Mouse (Mus musculus): ENCODE data around the gene Polr2c. TPM values are rescaled to one million over a fixed set of nuclear protein-coding genes. Genes with fewer than 3 reads are reported as not detected.

The Polr2c gene
- 88.1 and 91.8 TPM in 2 replicates for polyA plus RNA-seq (2015; fragmentation: Nextera tagmentation; extraction: Ambion mirVana)

GRCm38 (mm10) chr8:94857346-94858173 lies at the start of gene Polr2c:
TSS of gene Polr2c (plus strand) at chr8:94857450.

GRCm38 (mm10) chr8:94810153-94810552 lies 47.1 kb upstream of the Polr2c start, which contains the start of gene Ccl17:
TSS of gene Ccl17 (plus strand) at chr8:94810453.

GRCm38 (mm10) chr8:94837662-94838574 lies 19.3 kb upstream of the Polr2c start, which contains the start of the genes Coq9 and Ciapin1:
TSS of gene Coq9 (plus strand) at chr8:94838321.
TSS of gene Ciapin1 (minus strand) at chr8:94838358.

DNA sequence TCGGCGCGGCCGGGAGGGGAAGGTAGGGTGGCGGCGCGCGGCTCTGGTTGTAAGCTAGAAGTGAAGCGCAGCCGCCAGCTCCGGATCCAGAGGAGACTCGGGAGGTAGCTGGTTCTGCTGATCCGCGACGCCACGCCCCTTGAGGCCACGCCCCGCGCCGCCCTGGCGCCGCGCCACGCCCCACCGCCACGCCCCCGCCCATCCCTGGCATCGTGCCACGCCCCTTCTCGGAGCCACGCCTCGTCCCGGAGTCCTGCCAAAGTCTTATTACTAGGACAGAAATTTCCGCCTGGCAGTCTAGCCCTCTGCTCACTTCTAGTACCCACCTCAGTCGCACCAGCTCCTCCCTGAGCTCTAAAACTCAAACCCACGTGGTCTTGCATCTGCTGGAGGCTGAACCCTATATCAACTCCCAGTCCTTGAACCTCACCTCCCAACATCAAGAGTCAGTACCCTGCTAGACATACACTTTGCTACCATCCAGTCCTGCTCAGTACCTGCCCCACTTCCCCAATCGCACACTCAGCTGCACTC lies 19.0 kb downstream of the Polr2c start, which contains the start of gene Dok4:
Gene Dok4 (minus strand): TSS at position 134 of the 534 bp plus-strand sequence.

GRCm38 (mm10) chr8:94917851-94918495 lies 60.7 kb downstream of the Polr2c start, which contains the start of gene Ccdc102a:
TSS of gene Ccdc102a (minus strand) at chr8:94918098.

Other genes with a start within 250 kb of the Polr2c start
- gene Arl2bp, start 190.8 kb upstream of the Polr2c start, polyA plus RNA-seq (2015; fragmentation: Nextera tagmentation; extraction: Ambion mirVana), result 79.6 and 105 TPM in 2 replicates
- gene Pllp, start 161.2 kb upstream of the Polr2c start, polyA plus RNA-seq (2015; fragmentation: Nextera tagmentation; extraction: Ambion mirVana), result 3.0 and 3.1 TPM in 2 replicates
- gene Ccl22, start 111.9 kb upstream of the Polr2c start, polyA plus RNA-seq (2015; fragmentation: Nextera tagmentation; extraction: Ambion mirVana), result not detected in 2 replicates
- gene Cx3cl1, start 85.4 kb upstream of the Polr2c start, polyA plus RNA-seq (2015; fragmentation: Nextera tagmentation; extraction: Ambion mirVana), result 15.1 and 16.2 TPM in 2 replicates
- 1.1 and 1.2 TPM in 2 replicates for gene Ccl17, start 47.0 kb upstream of the Polr2c start, polyA plus RNA-seq (2015; fragmentation: Nextera tagmentation; extraction: Ambion mirVana)
- 96.9 and 125 TPM in 2 replicates for gene Coq9, start 19.1 kb upstream of the Polr2c start, polyA plus RNA-seq (2015; fragmentation: Nextera tagmentation; extraction: Ambion mirVana)
- 78.5 and 86.3 TPM in 2 replicates for gene Ciapin1, start 19.1 kb upstream of the Polr2c start, polyA plus RNA-seq (2015; fragmentation: Nextera tagmentation; extraction: Ambion mirVana)
- gene Dok4, start 18.9 kb downstream of the Polr2c start, polyA plus RNA-seq (2015; fragmentation: Nextera tagmentation; extraction: Ambion mirVana), result 14.9 and 15.1 TPM in 2 replicates
- gene Ccdc102a, start 60.6 kb downstream of the Polr2c start, polyA plus RNA-seq (2015; fragmentation: Nextera tagmentation; extraction: Ambion mirVana), result 16.4 and 20.7 TPM in 2 replicates
- 0.08 and 0.16 TPM in 2 replicates for gene Adgrg5, start 66.2 kb downstream of the Polr2c start, polyA plus RNA-seq (2015; fragmentation: Nextera tagmentation; extraction: Ambion mirVana)
- 14.0 and 15.7 TPM in 2 replicates for gene Adgrg1, start 117.3 kb downstream of the Polr2c start, polyA plus RNA-seq (2015; fragmentation: Nextera tagmentation; extraction: Ambion mirVana)
- 2.0 and 6.2 TPM in 2 replicates for gene Adgrg3, start 160.2 kb downstream of the Polr2c start, polyA plus RNA-seq (2015; fragmentation: Nextera tagmentation; extraction: Ambion mirVana)
- not detected in 2 replicates for gene Drc7, start 197.7 kb downstream of the Polr2c start, polyA plus RNA-seq (2015; fragmentation: Nextera tagmentation; extraction: Ambion mirVana)
- gene Katnb1, start 223.7 kb downstream of the Polr2c start, polyA plus RNA-seq (2015; fragmentation: Nextera tagmentation; extraction: Ambion mirVana), result 13.4 and 14.0 TPM in 2 replicates

All from adrenal gland, postnatal 0 days (tissue).